Mouse (Mus musculus) mesoderm, embryonic 11.5 days (tissue): ENCODE data around the gene Ccdc183.

Source experiments
- DNase-seq: peaks from one replicate; pipeline ENCODE4 v3.0.0-alpha.2; 2012; ENCODE audit warnings: low read depth, low spot score

The Ccdc183 gene

DNA sequence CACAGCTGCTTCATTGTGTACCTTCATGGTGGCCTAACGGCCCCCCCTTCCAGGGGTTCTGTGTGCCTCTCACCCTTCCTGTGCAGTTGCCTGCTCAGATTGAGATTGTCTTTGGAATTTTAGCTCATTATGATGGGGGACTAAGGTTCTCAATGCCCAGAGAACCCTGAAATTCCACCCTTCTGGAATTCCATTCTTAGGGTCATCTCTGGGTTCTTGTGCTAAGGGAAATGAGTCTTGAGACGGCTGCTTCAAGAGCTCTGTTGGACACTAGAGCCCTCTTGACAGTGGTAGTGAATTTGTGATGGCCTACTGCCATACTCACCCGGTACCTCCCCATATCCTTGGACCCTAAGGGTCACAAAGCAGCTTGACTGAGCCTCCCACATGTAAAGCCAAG is at the start of gene Ccdc183:
Gene Ccdc183 (minus strand): TSS at position 101 of the 400 bp plus-strand sequence.
- DNase-seq = no peak

- DNase-seq = no peak
Observed at GRCm38 (mm10) chr2:25666516-25666915, 49.0 kb upstream of the Ccdc183 start.

DNA sequence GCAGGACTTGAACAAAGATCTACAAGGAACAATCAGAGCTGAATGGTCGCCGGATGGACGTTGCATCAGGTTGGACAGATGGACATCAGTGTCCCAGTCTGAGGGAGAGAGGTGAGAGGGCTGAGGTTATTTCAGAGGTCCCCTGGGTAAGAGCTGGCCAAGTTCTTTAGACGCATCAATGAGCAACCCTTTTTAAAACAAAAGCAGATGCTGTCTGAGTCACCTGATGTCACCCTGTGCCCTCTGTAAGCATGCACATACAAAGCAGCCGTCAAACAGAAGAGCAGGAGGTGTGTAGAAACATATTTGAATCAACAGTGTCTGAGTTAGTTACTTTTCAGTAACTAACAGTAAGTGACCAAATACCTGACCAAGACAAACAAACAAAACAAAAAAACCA is 46.6 kb upstream of the Ccdc183 start:
- no peak for DNase-seq

GRCm38 (mm10) chr2:25663511-25663910 is 46.0 kb upstream of the Ccdc183 start:
- peak; percentile 35 for DNase-seq

DNA sequence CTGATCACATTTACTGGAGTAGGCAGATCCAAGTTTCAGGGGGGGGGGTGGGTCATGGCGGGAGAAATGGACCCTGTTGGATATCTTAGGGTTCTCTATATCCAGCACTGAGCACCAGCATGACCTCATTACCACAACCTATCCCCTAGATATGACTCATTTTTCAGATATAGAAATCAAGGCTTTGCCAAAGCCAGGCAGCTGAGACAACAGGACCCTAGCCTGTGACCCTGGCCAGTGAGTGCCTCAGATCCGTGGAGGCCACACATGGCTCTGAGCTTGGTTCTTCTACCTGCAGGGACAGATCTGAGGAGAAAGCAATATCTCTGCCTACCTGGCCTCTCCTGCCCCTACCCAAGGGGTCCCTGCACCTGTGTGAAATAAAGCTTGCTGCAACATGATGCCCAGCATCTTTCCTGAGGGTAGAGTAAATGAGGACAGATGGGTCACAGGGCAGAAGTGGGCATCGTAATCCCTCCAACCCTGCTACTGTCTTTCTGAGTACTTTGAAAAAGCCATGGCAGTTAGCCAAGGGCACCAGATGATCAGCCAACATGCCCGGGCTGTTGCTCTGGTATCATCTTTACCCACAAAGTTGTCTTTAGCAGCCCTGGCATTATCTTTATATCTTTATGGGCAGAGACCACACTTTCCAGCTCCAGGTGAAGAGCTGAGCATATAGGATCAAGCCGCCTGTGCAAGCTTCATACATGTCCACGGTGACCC is 43.9 kb upstream of the Ccdc183 start:
- DNase-seq = no peak

DNA sequence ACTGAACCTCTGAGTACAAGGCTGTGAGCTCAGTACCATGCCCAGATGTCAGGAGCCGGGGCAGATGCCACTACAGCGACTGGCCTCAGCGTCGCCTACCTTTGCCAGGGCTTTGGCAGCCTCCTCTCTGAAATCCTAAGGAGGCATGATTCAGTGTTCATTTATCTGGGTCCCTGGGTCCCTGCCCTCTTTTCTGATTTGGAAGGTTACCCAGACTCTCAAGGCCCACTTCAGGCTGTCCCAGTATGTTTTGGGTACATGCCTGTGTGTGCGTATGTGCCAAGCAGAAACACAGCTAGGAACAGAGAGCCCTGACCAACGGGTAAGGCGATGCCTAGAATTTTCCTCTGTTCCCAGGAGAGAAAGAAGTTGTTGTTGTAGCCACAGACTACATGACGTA is 42.8 kb upstream of the Ccdc183 start:
- DNase-seq = no peak

DNA sequence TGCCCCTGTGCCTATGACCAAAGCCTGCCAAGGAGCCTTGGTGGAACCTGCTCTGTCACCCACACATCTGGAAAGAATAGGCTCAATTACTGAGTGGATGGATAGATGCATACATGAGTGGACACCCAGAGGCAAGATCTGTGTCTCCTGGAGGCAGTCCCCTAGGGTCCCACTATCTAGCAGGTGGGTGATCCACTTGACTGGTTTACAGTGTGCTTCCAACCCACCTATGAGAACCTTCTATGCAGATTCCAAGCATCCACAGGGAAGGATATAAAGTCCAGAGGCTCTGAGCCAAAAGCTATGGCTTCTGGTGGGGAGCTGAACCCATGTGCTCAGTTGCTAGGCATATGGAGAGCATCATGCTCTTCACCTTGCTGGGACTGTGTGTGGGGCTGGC is 40.2 kb upstream of the Ccdc183 start, which contains the start of gene Lcn5:
Gene Lcn5 (plus strand): TSS at position 301 of the 400 bp plus-strand sequence.
- DNase-seq = no peak

- DNase-seq = no peak
Observed at GRCm38 (mm10) chr2:25657246-25657645, 39.8 kb upstream of the Ccdc183 start.

GRCm38 (mm10) chr2:25656691-25657090 is 39.2 kb upstream of the Ccdc183 start:
- no peak for DNase-seq

- DNase-seq = peak; percentile 22
Observed at GRCm38 (mm10) chr2:25654502-25654901, 37.0 kb upstream of the Ccdc183 start.

GRCm38 (mm10) chr2:25652902-25653301 is 35.4 kb upstream of the Ccdc183 start, which contains the start of gene Lcn8:
Gene Lcn8, plus strand, starts transcription at chr2:25653120.
- no peak for DNase-seq

- peak; percentile 66 for DNase-seq
Observed at GRCm38 (mm10) chr2:25639890-25640289, 22.4 kb upstream of the Ccdc183 start.

DNA sequence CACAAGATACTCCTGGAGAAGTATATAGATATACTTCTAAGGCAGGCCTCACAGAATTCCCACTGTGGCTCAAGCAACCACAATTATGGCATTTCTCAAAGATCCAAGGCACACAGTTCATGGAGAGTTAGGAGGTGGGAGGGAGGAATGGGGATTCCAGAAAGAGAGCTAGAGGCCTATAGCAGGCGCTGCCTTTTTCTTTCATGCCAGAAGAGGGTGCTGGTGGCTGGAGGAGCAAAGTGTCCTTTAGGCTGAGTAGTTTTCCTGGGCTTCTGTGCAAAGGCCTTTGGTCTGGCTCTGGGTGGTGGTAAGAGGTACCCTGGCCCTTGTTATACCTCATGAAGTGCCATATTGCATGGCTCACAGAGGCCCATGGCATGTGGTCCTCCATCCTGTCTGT is 16.6 kb upstream of the Ccdc183 start:
- no peak for DNase-seq

- no peak for DNase-seq
Observed at GRCm38 (mm10) chr2:25633616-25634015, 16.1 kb upstream of the Ccdc183 start.

DNA sequence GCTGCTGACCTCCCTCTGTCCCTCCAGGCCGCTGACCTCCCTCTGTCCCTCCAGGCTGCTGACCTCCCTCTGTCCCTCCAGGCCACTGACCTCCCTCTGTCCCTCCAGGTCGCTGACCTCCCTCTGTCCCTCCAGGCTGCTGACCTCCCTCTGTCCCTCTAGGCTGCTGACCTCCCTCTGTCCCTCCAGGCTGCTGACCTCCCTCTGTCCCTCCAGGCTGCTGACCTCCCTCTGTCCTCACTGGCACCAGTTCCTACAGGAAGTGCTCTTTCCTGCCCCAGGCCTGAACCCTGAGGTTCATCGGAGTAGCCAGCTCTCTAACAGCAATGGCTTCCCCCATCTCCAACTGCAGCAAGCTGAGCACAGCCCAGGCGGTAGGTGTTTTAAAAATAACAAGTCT is 11.3 kb upstream of the Ccdc183 start:
- no peak for DNase-seq

GRCm38 (mm10) chr2:25627811-25628210 is 10.3 kb upstream of the Ccdc183 start, which contains the start of gene Fcna:
Gene Fcna, minus strand, starts transcription at chr2:25628030.
- DNase-seq = no peak

DNA sequence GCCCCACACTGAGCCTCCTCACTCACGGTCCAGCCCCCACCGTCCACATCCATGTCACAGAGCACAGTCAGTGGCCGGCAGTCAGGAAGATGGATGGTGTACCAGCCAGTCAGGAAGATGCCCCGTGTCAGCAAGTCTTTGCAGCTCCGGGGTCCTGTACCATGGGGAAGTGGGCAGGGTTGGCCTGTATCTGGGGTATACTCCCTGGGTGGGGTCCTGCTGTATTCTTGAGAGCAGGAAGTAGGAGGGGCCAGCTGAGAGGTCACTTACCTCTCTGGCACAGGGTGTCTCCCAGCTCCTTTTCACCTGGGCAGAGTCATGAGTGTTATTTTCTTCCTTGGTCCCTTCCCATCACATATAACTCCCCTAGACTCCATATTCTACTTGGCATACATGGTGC is 8.5 kb upstream of the Ccdc183 start:
- DNase-seq = no peak

GRCm38 (mm10) chr2:25621229-25622200 is 4.0 kb upstream of the Ccdc183 start, which contains the start of gene Tmem141:
Gene Tmem141, minus strand, starts transcription at chr2:25622005.
- peak; percentile 88 for DNase-seq

- DNase-seq = no peak
Observed at GRCm38 (mm10) chr2:25620852-25621228, 3.4 kb upstream of the Ccdc183 start.

DNA sequence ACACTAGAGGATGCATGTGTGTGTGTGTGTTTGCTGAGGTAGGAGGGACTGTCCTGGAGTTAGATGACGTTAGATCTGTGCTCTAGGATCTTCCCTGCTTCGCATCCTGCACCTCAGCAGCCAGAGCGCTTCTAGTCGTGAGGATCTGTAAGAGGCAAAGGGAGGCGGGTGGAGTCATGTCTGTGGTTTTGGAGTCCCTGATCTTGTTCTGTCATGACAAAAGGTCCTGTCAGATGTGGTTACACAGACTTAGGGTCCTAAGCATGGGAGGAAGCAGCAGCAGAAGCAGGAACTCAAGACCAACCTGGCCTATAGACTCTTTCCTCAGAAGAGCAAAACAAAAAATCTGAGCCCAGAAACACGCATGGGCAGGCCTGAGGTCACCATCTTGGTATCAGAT is 2.9 kb upstream of the Ccdc183 start:
- no peak for DNase-seq

GRCm38 (mm10) chr2:25616398-25616797 is 1.1 kb downstream of the Ccdc183 start:
- DNase-seq = no peak

DNA sequence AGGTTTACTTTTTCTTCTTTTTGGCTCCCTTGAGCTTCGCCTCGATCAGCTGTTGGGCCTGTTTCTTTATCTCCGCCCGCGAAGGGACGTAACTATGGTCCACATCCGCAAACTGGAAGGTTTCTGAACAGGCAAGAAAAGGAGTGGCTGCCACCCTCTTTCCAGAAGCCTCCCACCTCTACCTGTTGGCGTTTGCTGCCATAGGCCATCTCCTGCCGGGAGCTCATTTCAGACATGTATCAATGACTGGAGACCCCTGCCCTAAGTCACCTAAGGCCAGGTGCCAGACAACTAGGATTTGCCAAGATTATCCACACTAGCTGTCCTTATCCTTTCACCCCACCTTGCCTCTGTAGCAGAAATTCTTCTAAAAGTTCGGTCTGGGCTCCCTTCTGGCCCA is 8.8 kb downstream of the Ccdc183 start:
- DNase-seq = no peak
